Mouse (Mus musculus) lung, postnatal 0 days (tissue): Measurements from ENCODE around the gene Slc44a4.
"Not testable (repeated sequence)": the region's sequence is repeated elsewhere in the genome, so short reads cannot be mapped to it uniquely, and the experiment has no call there.

ENCODE experiments used
- CTCF ChIP-seq: IDR thresholded peaks from 2 replicates; pipeline ENCODE4 v1.5.1; 2016; ENCODE audit warnings: antibody characterized with exemption, mild to moderate bottlenecking
- EP300 ChIP-seq: IDR thresholded peaks from 2 replicates; pipeline ENCODE4 v1.6.1; 2016; ENCODE audit warnings: antibody characterized with exemption, mild to moderate bottlenecking, control low read depth

DNA sequence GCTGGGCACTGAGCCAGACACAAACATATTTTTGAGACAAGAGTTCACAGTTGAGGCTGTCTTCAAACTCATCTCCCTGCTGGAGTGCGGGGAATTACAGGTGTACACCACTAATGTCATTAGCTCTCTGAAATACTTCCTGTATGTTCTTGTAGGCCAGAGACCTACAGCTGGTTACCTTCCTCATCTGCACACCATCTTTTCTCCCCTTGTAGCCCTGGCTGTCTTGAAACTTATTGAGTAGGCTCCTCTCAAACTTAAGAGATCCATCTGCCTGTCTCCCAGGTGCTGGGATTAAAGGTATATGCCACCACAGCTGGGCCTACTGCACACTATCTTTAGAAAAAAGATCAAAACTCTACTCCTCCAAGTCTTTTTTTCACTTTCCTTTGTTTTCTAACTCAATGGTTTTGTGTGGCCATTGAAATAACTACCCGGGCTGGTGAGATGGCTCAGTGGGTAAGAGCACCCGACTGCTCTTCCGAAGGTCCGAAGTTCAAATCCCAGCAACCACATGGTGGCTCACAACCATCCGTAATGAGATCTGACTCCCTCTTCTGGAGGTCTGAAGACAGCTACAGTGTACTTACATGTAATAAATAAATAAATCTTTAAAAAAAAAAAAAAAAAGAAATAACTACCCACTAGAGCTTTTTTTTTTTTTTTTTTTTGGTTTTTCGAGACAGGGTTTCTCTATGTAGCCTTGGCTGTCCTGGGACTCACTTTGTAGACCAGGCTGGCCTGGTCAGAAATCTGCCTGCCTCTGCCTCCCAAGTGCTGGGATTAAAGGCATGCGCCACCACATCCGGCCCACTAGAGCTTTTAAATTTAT lies 34.7 kb downstream of the Slc44a4 start:
- TF ChIP-seq EP300, CTCF: not testable (repeated sequence)
